Mouse (Mus musculus) v-Abl transformed pro-B cells (cell line): Measurements from ENCODE around the gene Sgpp1.

ENCODE experiments used
- in situ Hi-C, 2 experiments: fragments of 400-800 bp; cut with MboI; formaldehyde crosslinking; loops; one replicate each; pipeline ENCODE4 v1.15.1; 2025; ENCODE audit not compliant: unreplicated experiment in 2 of 2

Gene Sgpp1

DNA sequence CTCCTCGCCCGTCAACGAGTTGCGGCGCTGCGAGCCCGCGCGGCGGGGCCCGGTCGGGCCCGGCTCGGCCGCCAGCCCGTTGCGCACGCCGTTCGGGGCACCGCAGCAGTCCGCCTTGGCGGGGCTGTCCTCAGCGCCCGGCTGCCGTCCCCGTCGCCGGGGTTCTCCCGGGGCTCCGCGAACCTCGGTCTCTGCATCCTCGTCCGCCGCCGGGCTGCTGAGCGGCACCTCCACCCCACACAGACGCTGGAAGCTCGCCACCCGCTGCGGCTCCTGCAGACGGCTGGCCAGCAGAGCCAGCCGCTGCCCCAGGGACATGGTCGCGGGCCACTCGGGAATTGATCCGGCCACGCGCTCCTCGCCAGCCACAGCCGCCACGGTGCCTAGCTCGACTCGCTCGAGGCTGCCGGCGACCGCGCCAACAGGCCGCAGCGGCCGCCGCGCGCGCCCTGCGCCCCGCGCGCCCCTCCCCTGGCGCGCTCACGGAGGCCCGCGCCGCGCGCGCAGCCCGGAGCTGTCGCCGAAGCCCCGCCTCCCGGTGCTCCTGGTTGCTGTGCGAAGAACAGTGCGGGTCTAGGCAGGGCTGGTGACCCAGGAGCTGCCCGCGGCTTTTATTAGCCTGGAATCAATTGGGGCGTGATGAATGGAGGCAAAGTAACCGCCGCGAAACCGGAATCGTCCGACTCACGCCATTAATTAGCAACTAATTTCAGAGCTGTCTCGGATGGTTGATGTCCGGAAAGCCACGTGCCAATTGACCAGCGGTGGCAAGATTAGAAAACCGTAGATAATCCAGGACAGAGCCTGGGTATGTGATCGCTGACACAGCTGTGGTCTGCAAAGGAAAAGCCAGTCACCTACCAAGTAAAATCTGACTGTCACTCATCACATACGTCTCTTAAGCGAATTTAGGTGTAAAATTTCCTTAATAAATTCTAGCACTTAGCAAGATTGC is at the start of gene Sgpp1:
TSS of gene Sgpp1 (minus strand) at position 484 of the 955 bp plus-strand sequence.
- in situ Hi-C loops = loop anchor here (10.0 kb wide), 2 partner anchors 141 to 291 kb away; partner anchors contain the start of gene Ppp2r5e (in 1 of the 2)

DNA sequence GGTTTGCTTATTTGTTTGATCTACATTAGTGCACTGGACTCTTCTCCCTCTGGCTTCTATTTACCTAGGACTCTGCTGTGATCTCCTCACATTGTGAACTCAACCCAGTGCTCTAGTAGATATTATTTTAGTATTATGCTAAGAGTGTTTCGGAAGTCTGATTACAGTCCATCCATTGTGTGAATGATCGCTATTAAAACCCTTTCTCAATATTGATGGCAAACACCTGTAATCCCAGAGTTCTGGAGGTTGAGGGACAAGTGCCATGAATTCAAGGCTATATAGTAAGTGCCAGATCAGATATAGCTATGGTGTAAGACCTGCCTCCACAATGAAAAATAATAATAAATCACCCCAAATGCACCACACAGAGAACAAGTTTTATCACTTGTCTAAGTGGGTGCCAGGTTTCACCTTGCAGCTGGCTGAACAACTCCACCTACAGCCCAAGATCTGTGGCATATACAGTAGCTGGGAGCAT is 48.8 kb upstream of the Sgpp1 start:
- in situ Hi-C loops = loop anchor here in 1 of 2 experiments (10.0 kb wide), 1 partner anchor 560 kb away; no protein-coding TSS in a partner anchor

DNA sequence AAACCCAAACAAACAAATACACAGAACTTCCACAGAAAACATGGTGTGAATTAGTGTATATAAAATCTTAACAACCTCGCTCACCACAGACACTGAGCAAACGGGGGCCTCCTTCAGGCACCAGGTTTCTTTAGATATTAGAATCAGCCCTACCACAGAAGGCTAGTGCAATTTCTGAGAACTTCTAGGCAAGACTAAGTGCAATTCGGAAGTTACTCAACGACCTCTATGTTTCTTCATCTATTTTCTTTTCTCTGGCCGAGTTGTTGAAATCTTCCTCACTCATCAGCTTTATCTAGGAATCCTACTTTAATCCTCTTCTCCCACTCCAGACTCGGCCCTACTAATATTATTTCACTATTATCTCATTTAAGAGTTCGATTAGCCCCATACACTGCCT is 46.5 kb upstream of the Sgpp1 start:
- in situ Hi-C loops = loop anchor here in 1 of 2 experiments (10.0 kb wide), 1 partner anchor 563 kb away; no protein-coding TSS in a partner anchor

DNA sequence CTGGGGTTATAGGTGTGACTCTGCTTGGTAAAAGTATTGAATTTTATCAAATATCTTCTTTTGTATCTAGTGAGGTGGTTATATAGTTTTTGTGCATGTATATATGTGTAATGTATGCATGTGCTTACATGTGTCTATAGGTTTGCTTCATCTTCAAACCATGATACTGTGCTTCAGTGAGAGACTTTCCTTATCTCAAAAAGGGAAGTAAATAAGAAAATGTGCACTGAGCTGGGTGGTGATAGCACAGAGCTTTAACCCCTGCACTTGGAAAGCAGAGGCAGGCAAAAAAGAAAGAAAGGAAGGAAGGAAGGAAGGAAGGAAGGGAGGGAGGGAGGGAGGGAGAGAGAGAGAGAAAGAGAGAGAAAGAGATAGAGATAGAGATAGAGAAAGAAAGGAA is 45.9 kb upstream of the Sgpp1 start:
- in situ Hi-C loops = loop anchor here in 1 of 2 experiments (10.0 kb wide), 1 partner anchor 563 kb away; no protein-coding TSS in a partner anchor

DNA sequence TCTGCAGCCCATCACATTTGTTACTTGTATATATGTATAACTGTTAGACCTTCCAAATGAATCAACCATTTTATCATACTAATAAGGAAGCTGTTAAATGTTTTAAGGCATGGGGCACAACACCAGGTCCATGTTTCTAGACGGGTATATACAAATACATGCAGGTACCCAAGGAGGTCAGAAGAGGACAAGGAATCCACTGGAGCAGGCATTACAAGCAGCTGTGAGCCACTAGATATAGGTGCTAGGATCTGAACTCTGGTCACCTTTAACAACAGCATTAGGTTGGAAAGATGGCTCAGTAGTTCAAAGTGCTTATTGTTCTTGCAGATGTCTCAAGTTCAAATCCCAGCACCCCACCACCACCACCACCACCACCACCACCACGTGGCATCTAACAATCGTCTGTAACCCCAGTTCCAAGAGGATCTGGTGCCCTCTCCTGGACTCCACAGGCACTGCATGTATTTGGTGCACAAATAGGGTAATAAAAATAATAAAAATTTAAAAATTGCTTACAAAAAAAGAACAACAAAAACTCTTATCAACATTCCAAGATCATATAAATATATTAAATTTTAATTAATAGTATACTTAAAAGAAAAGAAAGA is 37.0 kb upstream of the Sgpp1 start:
- in situ Hi-C loops = loop anchor here (5.0 to 25.0 kb wide), 7 partner anchors 95 to 1760 kb away; partner anchors contain the start of gene Gm11042 (in 2 of the 2)

DNA sequence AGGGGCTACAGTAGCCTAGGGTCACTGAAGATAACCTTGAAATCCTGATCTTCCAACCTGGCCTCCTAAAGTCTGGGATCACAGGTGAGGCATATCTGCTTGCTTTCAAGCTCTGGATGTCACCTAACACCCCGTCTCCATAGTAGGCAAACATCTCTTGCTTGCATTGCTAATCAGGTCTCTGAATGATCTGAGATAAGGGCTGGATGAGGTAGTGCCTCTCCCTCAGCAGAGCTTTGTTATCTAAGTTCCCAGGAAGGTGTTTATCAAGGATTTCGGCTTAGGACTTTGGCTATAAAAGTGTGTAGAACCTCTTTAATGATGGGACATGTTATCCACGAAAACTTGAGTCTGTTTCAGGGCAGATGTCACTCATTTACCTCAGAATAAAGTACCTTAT is 35.9 kb upstream of the Sgpp1 start:
- in situ Hi-C loops = loop anchor here (5.0 to 25.0 kb wide), 7 partner anchors 94 to 1759 kb away; partner anchors contain the start of gene Gm11042 (in 2 of the 2)

DNA sequence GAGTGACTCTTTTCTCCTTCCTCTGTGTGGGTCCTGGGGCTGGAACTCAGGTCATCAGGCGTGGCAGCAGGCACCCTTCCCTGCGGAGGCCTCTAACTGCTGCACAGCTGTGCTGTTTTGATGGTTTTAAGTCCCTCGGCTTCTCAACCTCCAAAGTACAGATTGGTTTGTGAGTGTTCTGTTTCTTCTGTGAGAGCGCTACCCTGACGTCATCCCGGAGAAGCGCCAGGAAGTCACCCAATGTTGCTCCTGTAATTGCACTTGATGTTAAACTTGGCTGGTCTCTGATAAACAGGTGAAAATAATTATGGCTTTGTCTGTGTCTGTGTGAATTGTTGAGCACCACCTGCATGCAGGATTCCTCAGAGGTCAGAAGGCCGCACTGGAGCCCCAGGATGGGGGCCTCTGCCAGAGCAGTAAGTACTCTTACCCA is 31.4 kb upstream of the Sgpp1 start:
- in situ Hi-C loops = loop anchor here in 1 of 2 experiments (25.0 kb wide), 1 partner anchor 1755 kb away; no protein-coding TSS in a partner anchor

DNA sequence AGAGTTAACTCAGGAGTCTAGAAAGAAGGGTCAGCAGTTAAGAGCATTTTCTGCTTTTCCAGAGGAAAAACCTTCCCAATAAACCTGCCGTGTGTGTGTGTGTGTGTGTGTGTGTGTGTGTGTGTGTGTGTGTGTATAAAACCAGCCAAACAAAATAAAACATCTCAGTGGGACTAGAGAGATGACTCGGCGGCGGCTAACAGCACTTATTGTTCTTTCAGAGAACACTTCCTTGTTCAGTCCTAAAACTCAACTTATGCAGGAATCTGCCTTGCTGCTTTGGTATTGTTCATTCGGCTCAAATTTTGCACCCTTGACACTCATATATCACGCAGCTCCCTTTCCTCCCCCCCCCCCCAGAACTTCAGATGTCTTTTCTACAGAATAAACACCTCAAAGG is 30.9 kb upstream of the Sgpp1 start:
- in situ Hi-C loops = loop anchor here in 1 of 2 experiments (25.0 kb wide), 1 partner anchor 1754 kb away; no protein-coding TSS in a partner anchor

DNA sequence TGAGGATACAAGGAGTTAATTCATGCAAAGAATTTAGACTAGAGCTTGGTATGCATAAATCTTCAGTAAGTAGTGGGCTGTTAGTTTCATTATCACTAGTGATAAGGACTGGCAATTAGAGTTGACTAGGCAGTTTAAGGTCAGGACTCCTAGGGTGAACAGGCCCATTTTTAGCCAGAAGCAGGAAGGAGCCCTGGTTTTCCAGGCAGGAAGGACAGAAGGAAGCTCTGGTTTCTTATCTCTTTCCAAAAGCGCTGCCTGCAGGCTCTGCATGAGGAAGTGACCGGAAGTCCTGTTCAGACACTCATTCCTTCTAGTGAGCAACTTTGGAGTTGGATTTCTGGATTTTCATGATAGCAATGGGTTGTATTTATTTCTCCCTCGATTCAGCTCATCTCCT is 30.2 kb upstream of the Sgpp1 start:
- in situ Hi-C loops = loop anchor here in 1 of 2 experiments (25.0 kb wide), 1 partner anchor 1753 kb away; no protein-coding TSS in a partner anchor

DNA sequence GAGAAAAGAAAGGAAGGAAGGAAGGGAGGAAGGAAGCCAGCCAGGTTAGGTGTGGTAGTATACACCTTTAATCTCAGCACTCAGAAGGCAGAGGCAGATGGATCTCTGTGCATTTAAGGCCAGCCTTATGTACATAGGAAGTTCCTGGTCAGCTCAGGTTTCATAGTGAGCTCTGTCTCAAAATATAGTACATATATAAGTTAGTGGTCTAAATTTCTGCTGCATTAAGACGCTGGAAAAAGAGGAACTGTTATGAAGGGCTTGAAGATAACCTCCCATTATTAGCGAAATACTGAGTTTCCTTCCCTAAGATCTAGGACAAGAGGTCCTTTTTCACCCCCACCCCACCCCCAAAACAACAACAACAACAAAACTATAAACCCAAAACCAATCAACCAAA is 20.9 kb upstream of the Sgpp1 start:
- in situ Hi-C loops = loop anchor here in 1 of 2 experiments (25.0 kb wide), 1 partner anchor 1744 kb away; no protein-coding TSS in a partner anchor

DNA sequence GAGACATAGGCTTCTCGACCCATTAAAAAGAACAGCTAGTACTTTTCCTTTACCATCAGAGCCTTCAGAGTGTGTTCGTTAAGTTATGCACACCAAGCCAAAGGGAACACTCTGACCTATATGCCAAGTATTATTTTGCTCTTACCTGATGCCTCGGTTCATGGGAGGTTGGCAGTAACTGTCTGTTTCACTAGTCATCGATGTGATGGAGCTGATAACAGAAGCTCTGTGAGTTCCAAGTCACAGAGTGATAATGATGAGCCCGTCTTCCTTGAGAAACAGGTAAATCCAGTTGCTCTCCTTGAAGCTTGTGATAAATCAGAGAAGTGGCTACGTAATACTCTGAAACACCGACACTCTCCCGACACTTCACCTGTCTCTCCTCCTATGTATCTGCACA is 18.2 kb upstream of the Sgpp1 start:
- in situ Hi-C loops = loop anchor here in 1 of 2 experiments (25.0 kb wide), 1 partner anchor 1741 kb away; no protein-coding TSS in a partner anchor

DNA sequence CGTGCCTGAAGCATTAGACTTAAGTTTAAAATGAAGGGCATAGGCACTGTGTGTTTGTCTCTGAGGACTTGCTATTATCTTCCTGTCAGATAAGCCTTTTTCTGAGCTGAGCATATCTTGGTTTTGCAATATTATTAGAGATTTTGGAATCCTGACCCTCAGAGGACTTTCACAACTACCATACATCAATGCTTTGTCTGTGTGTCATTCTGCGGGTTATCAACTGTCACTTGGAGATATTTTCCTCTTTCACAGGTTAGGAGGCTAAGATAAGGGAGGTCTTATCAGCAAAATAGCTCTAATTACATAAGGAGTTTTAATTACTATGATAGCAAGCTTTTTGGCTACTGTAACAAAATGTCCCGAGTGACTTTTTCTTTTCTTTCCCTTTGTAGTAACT is 16.5 kb upstream of the Sgpp1 start:
- in situ Hi-C loops = loop anchor here in 1 of 2 experiments (25.0 kb wide), 1 partner anchor 1740 kb away; no protein-coding TSS in a partner anchor

DNA sequence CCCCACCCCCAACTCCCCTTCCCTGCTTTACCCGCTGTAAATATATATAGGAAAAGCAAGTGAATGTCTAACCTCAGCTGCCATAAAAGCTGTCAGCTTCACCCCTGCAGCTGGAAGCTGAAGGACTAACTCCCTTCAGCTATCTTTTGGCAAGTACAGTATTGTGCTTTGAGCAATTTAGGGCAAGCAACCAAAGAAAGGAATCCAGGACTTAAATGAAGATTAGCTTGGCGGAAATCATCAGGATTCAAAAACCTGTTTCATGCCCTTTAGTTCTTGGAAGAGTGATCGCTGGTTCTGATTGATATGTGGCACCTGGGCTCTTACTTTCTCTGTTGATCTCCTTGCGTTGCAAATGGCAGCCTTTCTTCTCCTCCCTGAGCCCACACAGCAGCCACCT is 13.0 kb upstream of the Sgpp1 start:
- in situ Hi-C loops = no loop called here

DNA sequence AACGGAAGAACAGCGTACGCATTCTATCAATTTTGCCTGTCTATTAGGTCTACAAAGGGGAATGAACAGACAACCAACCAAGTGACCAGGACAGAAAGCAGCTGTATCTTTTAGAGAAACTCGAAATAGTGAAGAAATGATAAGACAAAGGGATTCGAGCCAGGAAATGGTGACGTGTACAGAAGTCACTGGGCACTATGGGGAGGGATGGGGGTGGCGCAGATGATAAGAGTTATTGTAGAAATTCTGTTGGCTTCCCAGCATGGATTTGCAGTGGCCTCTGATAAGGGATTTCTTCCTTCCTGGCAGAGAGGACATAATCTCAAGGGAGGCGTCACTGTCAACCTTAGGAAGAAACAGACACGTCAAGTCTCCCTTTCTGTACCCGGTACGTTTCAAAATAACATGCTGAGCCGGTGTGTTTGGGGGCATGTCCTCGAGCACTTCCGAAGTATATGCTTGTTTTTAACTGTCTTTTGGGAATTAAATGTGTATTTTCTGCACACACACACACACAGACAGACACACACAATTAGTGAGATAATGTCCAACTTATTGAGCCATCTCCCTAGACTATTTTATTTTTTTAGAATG is 10.3 kb upstream of the Sgpp1 start:
- in situ Hi-C loops = no loop called here

DNA sequence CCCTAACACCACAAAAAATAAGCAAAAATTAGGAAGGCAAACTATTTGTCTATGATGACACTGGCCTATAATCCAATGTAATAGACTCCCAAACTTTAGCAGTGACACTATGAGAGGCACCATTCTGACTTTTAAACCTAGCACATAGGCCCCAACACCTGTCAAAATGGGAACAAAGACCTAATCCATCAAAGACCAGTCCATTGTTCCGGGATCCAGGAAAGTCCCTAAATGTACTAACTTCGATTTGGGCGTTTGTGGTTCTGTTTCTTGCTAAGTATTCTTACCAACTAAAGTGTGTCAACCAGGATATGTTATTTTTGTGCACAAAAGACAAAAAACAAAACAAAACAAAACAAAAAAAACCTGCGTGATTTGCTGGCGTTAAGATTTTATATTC is 6.6 kb upstream of the Sgpp1 start:
- in situ Hi-C loops = no loop called here

DNA sequence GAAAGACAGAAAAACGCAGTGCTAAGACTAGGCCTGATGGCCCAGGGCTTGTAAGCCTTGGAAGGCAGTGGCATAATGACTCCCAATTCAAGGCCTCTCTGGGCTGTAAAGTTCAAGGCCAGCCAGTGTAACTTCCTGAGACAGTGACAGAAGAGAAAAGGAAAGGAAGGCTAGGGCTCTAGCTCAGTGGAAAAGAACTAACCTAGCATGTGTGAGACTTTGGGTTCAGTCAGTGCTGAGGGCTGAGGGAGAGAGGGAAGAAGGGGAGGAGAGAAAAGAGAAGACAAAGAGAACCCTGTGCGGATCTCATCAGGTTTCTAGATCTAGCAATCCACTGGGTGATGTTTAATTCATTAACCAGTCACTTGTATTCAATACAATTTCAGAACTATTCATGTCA is 5.7 kb upstream of the Sgpp1 start:
- in situ Hi-C loops = no loop called here

DNA sequence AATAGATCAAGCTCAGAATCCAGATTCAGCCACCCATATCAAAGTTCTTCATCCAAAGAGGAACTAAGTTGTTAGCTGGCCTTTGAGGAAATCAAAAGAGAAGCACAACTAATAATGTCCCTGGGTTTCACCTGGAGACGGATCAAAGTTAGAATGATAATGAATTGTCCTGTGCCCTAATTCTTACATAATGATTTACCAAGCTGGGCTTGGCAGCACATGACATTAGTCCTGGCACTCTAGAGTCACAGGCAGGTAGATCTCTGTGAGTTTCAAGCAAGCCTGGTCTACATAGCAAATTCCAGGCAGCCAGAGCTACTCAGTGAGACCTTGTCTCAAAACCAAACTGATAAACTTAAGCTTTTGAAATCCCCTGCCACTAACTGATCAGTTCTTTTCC is 4.9 kb upstream of the Sgpp1 start:
- in situ Hi-C loops = no loop called here

DNA sequence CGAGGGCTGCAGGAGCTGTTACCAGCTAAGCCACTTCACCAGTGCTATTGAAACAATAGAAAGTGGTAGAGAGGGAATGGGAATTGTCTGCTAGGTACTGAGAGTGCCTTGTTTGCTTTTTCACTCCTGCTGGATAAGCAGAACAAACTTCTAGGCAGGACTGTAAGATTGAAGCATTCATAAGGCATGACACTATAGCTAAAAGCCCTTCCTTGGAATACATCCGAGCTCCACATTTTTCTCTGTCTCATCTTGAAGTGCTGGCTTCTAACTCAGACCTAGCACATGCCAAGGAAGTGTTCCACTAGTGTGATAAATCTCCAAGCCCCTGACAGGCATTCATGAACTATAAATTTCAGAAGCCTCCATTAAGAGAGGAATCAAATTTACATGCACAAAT is 4.1 kb upstream of the Sgpp1 start:
- in situ Hi-C loops = loop anchor here (10.0 kb wide), 2 partner anchors 145 to 295 kb away; partner anchors contain the start of gene Ppp2r5e (in 1 of the 2)

DNA sequence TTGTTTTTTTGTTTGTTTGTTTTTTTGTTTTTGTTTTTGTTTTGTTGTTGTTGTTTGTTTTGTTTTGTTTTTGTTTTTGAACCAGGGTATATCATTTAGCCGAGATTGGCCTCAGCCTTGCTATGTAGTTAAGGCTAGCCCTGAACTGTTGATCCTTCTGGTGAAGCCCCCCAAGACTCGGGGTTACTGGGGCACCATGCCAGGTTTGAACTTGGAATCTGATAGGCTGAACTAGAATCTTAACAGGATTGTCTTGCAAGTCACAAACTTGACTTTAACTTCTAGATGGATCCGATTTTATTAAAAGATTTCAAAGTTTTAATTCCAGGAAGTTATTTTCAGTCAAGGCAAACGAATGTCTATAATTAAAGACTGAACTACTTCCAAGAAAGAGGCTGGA is 767 bp upstream of the Sgpp1 start:
- in situ Hi-C loops = loop anchor here (10.0 kb wide), 2 partner anchors 141 to 291 kb away; partner anchors contain the start of gene Ppp2r5e (in 1 of the 2)

DNA sequence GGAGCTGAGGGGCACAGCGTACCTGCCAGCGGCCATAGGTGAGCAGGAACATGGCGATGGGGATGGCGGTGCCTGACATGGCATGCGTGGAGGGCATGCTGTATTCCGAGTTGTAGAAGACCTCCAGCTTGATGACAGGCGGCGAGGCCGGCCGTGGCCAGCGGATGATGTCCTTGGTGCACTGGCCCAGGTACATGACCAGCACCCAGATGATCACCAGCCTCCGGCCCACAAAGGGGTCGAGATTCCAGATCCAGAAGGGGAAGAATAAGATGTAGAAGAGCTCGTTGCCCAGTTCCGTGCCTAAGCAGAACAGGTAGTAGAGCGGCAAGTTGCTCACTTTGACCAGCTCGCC is 661 bp downstream of the Sgpp1 start:
- in situ Hi-C loops = loop anchor here (5.0 to 10.0 kb wide), 3 partner anchors 140 to 448 kb away; partner anchors contain the start of gene Ppp2r5e (in 1 of the 2)
